Mouse (Mus musculus): ENCODE data around the gene Exoc8. TPM values are rescaled to one million over a fixed set of nuclear protein-coding genes. Genes with fewer than 3 reads are reported as not detected.

Gene Exoc8
- total RNA-seq, 2 experiments from 2014 or later, result 35.6 TPM

DNA sequence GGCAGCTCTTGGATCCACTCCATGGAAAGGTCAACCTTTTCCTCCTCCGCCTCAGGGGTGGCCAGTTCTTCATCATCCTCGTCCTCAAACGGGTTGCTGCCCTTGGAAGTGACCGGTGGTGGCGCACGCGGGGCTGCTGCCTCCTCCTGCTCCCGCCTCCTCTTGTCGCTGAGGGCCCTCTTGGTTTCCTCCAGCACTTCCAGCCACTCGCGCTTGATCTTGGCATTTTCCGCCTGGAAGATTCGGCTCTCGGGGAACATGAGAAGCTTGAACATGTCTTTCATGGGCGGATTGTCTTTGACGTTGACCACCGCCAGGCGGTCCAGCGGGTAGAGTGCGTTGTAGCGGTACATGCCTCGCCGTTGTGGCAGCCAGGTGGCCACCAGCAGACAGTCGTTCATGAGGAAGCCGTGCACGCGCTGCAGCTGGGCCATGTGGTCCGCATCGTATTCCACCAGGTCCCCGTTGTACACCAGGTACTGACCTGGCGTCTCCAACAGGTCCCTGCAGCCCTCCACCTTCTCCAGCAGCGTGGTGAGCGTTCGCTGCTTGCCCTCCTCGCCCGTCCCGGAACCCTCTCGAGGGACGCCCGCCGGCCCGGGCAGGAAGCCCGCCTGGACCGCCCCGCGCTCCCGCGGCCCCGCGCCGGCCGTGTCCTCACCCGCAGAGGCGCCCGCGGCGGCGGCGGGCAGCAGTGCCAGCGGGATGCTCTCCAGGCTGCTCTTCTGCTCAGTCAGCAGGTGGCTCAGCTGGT lies 696 bp downstream of the Exoc8 start:
- TF ChIP-seq CTCF (conservative IDR thresholded peaks at IDR 0.05), result peak; percentile 81
- Histone ChIP-seq H3K4me3 (peak overlapping the region; percentile 67), H3K27ac (peak overlapping the region; percentile 97)
- peak; percentile 68 to 70 for DNase-seq (ENCODE audit: low spot score in 2 of 2)

DNA sequence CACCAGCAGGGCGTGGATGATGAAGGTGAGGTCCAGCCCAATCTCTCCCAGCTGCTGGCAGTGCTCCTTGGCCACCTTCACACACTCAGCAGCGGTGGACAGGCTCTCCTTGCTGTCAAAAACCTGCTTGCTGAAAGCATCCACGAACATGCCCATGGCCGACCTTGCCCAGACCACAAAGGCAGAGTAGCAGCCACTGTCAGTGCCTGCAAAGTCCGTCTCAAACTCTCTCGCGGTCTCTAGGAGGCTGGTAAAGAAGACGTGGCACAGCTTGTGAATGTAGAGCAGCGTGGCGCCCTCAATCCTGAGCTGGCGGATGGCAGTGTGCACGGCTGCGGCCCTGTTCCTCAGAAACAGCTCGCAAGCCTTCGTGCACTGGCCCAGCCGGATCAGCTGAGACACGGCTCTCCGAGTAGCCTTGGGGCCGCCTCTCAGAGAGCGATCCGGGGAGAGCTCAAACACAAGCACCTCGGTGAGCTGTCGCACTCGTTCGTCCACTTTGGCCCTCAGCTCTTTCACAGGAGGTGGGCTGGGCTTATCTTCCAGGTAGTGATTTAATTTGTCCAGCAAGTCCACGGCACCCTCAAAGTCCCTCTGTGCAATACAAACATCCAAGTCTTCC lies 1.4 kb downstream of the Exoc8 start:
- H3K4me3 ChIP-seq, result peak overlapping the region; percentile 67
- DNase-seq (ENCODE audit: low spot score in 2 of 2), result no peak

DNA sequence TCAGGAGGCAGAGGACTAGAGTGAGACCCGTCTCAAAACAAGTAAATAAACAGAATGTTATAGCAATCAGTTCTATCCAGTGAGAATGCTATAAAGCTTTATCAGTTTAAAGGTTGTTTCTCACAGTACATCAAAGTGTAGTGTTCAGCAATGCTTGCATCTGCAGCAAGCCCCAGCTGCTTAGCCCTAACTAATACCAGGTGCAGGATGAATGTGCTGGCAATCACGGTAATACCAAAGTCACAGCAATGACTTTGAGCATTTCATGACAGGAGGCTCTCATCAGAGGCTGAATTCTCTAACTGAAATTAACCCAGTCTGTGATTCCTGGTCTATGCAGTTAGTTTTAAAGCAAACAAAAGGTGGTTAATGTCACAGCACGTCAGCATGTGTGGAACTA lies 4.9 kb downstream of the Exoc8 start:
- 0 out of 2 replicates have a peak overlapping the region, but pooled peaks have one; percentile 24 for H3K27ac ChIP-seq
- no peak for DNase-seq (ENCODE audit: low spot score in 2 of 2)
- TF ChIP-seq CTCF (conservative IDR thresholded peaks at IDR 0.05), result no peak

More for the DNA sequence above, 1.4 kb downstream of the Exoc8 start:
- H3K27ac ChIP-seq, result peak overlapping the region; percentile 97
- TF ChIP-seq CTCF (conservative IDR thresholded peaks at IDR 0.05), result no peak

DNA sequence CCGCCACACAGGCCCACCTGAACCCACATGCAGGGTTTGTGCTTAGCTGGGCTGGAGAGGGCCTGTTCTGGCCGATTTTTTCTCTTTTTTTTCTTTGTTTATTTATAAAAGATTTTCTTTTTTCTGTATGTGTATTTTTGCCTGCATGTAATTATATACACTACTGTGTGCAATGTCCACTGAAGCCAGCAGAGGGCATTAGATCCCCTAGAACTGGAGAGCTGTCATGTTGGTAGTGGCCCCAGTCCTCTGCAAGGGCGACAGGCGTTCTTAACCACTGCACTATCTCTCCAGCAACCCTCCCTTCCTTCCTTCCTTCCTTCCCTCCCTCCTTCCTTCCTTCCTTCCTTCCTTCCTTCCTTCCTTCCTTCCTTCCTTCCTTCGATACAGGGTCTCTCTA lies 9.1 kb downstream of the Exoc8 start:
- DNase-seq (ENCODE audit: low spot score in 2 of 2), result no peak
- H3K4me3 ChIP-seq, result no peak overlapping the region
- no peak overlapping the region for H3K27ac ChIP-seq
- peak; percentile 56 for TF ChIP-seq CTCF (conservative IDR thresholded peaks at IDR 0.05)

More for the DNA sequence above, 4.9 kb downstream of the Exoc8 start:
- H3K4me3 ChIP-seq, result no peak overlapping the region

DNA sequence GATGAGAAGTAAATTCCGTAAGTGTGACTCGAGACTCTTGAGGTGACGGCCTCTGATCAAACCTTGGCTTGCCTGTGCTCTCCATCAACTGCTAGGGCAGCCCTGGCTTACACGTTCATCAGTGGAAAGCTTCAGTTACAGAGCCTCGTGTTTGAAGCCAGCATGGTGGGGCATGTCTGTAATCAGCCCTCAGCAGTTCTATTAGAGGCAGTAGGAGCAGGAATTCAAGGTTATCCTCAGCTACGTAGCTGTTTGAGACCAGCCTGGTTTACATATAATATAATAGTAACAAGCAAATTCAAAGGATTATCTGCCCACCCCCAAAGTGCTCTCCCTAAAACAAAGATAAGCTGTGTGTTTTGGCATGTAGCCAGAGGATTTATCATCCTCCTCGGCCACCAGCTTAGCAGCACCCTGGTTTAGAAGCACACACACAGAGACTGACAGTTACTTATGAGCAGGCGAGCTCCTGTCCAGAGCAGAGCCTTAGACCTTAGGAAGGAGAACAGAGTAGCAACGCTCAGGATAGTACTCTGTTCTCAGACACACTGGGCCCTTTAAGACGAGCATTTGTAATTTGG lies 18.5 kb downstream of the Exoc8 start:
- DNase-seq (ENCODE audit: low spot score in 2 of 2), result no peak
- H3K27ac ChIP-seq, result no peak overlapping the region
- no peak overlapping the region for H3K4me3 ChIP-seq
- no peak for TF ChIP-seq CTCF (conservative IDR thresholded peaks at IDR 0.05)

DNA sequence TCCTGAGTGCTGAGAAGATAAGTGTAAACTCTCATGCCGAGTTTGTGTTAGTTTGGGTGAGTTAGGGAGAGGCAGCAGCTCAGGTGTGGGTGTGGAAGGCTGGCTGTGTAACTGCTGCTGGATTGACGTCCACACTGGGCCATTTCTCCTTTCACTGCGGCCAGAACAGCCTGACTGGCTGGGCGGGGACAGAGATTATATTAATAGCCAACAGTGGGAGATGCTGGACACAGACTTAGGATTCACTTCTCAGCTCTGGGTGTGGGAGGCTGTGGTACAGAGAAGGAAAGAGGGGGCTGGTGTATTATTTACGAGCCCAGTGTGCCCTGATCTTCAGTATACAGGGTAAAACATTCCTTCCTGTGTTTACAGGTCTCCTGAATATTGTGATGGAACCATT lies 19.4 kb downstream of the Exoc8 start:
- TF ChIP-seq CTCF (conservative IDR thresholded peaks at IDR 0.05), result no peak
- DNase-seq (ENCODE audit: low spot score in 2 of 2), result no peak
- Histone ChIP-seq H3K4me3 (no peak overlapping the region), H3K27ac (no peak overlapping the region)

DNA sequence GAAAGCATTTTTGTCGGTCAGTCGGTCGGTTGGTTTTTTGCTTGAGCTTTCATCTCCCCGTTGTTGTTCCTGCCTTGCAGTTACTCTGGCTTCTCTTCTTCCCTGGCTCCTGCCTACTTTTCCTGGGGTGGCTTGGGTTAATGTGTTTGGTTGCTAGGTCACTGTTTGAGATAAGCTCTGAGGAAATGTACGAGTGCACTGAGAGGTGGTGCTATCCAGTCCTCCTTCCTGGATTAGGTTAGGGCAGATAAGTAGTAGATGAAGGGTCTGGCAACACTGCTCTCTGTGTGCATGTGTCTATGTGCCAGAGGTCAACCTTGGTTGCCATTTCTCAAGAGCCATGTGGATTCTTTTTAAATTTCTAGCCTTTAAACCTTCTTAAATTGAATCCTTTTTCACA lies 24.8 kb downstream of the Exoc8 start:
- Histone ChIP-seq H3K27ac (no peak overlapping the region), H3K4me3 (no peak overlapping the region)
- TF ChIP-seq CTCF (conservative IDR thresholded peaks at IDR 0.05), result no peak
- no peak for DNase-seq (ENCODE audit: low spot score in 2 of 2)

DNA sequence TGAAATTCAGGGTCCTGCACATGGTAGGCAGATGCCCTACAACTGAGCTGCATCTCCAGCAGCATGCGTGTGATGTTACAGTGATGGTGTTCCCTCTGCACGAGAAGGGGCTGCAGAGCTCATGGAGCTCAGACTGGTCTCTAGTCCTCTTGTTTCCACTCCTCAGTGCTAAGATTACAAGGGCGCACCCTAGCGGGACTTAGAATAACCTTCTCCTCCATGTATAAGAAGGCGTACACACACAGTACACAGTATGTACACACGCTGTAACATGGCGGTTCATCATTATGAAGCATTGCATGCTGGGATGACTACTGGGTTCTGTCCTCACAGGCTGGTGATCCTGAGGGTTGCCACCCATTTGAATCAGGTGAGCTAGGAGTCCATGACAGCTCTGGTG lies 25.4 kb downstream of the Exoc8 start:
- no peak for DNase-seq (ENCODE audit: low spot score in 2 of 2)
- no peak for TF ChIP-seq CTCF (conservative IDR thresholded peaks at IDR 0.05)
- Histone ChIP-seq H3K4me3 (no peak overlapping the region), H3K27ac (no peak overlapping the region)

DNA sequence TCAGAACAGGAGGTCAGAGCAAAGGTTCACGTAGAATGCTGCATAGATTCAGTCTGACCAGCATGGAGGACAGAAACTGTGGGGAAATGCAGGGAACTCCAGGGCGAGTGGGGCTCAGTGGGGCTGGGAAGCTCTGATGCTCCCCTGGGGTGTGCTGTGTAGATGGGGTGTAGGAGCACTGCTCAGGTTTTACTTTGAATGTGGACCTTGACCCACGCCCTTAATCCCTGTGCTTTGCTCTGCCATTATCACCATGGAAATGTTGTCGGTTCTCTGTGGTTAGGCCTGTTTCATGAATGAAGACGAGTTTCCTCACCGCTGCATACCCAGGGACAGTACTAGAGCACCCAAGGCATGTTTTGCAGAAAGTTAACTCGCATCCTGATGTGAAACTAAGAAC lies 26.0 kb downstream of the Exoc8 start:
- DNase-seq (ENCODE audit: low spot score in 2 of 2), result no peak

DNA sequence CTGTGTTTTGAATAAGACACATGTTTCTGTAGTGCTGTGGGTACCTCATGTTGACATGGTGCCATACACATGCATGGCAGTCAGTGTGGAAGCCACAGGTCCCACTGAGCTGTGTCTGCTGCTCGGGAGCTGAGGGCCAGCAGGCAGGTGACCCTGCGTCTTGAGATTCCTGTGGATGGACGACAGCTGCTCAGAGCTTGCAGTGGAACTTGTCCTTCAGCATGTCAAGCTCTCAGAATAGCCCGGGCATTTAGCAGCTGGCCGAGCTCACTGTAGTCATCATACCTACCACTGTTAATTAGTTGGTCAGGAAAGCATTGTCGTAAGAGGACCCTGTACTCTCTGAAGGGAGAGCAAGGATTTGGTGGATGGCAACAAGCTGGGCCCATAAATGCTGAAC lies 27.8 kb downstream of the Exoc8 start:
- no peak for DNase-seq (ENCODE audit: low spot score in 2 of 2)
- Histone ChIP-seq H3K27ac (no peak overlapping the region), H3K4me3 (no peak overlapping the region)
- no peak for TF ChIP-seq CTCF (conservative IDR thresholded peaks at IDR 0.05)

More for the DNA sequence above, 26.0 kb downstream of the Exoc8 start:
- TF ChIP-seq CTCF (conservative IDR thresholded peaks at IDR 0.05), result no peak
- H3K27ac ChIP-seq, result no peak overlapping the region
- H3K4me3 ChIP-seq, result no peak overlapping the region

DNA sequence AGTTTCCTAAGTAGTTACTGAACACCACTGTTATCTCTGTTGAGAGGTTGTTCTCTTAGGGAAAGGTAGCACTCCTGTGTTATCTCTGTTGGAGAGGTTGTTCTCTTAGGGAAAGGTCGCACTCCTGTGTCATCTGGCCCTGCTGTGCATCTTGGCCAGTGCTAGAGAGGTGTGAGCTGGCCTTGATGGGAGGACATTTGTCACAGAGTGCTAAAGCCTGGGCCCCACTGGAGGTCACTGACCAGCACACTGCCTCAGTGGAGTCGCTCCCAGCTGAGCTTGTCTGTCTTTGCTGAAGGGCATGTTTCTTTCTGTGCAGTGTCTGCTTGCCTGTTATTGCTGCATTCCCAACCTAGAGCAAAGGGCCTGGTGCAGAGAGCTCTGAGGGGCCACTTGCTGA lies 30.4 kb downstream of the Exoc8 start:
- no peak overlapping the region for H3K4me3 ChIP-seq
- no peak for DNase-seq (ENCODE audit: low spot score in 2 of 2)
- TF ChIP-seq CTCF (conservative IDR thresholded peaks at IDR 0.05), result no peak
- no peak overlapping the region for H3K27ac ChIP-seq

DNA sequence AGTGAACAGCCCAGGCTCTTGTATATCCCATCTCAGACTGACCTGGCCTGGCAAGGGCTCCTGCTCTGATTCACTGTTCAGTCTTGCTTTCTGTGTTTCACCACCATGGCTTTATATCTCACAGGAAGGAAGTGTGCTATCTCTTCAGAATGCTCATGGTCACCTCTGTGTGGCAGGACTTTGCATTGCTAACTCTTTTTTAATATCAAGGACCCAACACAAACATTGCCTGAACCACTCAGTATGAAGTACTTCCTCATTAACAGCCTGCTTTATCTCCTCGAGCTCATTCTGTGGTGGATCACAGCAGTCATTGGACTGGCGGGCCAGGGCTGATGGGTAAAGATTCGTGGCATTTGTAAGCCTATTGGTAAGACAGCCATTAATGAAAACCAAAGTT lies 30.8 kb downstream of the Exoc8 start:
- H3K27ac ChIP-seq, result no peak overlapping the region
- no peak overlapping the region for H3K4me3 ChIP-seq
- DNase-seq (ENCODE audit: low spot score in 2 of 2), result no peak
- TF ChIP-seq CTCF (conservative IDR thresholded peaks at IDR 0.05), result no peak

DNA sequence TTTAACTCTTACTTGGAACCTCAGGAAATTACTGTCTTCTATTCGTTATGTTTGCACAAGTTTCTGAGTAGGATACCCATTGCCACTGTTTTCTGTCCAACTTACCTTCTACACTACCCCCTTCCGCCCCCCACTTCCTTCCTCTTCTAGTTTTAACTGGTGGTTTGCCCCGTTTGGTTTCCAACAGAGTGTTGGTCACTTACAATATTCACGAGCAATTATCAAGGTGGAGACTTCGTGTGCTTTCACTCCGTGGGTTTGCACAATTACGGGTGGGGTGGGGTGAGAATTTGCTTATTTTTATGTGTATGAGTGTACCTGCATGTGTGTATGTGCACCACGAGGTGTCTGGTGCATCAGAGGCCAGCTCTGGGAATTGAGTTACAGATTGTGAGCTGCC lies 33.8 kb downstream of the Exoc8 start:
- H3K27ac ChIP-seq, result peak overlapping the region; percentile 96
- H3K4me3 ChIP-seq, result peak overlapping the region; percentile 83
- DNase-seq (ENCODE audit: low spot score in 2 of 2), result no peak
- TF ChIP-seq CTCF (conservative IDR thresholded peaks at IDR 0.05), result no peak

Measured in layer of hippocampus, adult 2 months (tissue).